Mouse (Mus musculus): ENCODE data around the gene Ehmt2. TPM values are rescaled to one million over a fixed set of nuclear protein-coding genes. Genes with fewer than 3 reads are reported as not detected.

Ehmt2 gene
- polyA plus RNA-seq, 1 experiment from 2014 or later = 17.7 TPM

GRCm38 (mm10) chr17:34928841-34929240 is 30.6 kb downstream of the Ehmt2 start:
- Histone ChIP-seq H3K27ac (no peak overlapping the region), H3K36me3 (0 out of 2 replicates have a peak, but pooled peaks cover 4% of the 10 kb centered on the region), H3K27me3 (no peaks in the 10 kb centered on the region), H3K4me1 (replicated peaks) (peaks cover 37% of the 10 kb centered on the region), H3K9me3 (replicated peaks) (no peaks in the 10 kb centered on the region), H3K4me2 (no peak overlapping the region), H3K9ac (no peak overlapping the region), H3K4me3 (replicated peaks) (no peak overlapping the region)
- WGBS (ENCODE audit: insufficient replicate concordance) = 41% methylated on average over 4 of the region's 4 CpGs
- no peak for DNase-seq
- ATAC-seq (ENCODE audit: low read depth) = no peak

GRCm38 (mm10) chr17:34931061-34931734 is 32.9 kb downstream of the Ehmt2 start, which contains the start of gene Neu1:
TSS of gene Neu1 (plus strand) at chr17:34931253.
- H3K4me3 ChIP-seq (replicated peaks) = peak within 1 kb of the TSS; percentile 76
- under 1% methylated on average over 37 of the region's 38 CpGs for WGBS (ENCODE audit: insufficient replicate concordance)
- peak; percentile 93 for ATAC-seq (ENCODE audit: low read depth)
- peak within 1 kb of the TSS; percentile 82 for H3K9ac ChIP-seq
- peaks cover 6% of the 10 kb centered on the region; the same call in 1 of the 2 replicates for H3K36me3 ChIP-seq
- H3K4me2 ChIP-seq = peak within 1 kb of the TSS; percentile 97
- H3K4me1 ChIP-seq (replicated peaks) = peaks cover 53% of the 10 kb centered on the region
- no peaks in the 10 kb centered on the region for H3K9me3 ChIP-seq (replicated peaks)
- peak within 1 kb of the TSS; percentile 65 for H3K27ac ChIP-seq
- DNase-seq = peak; percentile 95
- no peaks in the 10 kb centered on the region for H3K27me3 ChIP-seq

GRCm38 (mm10) chr17:34931735-34932098 is 33.4 kb downstream of the Ehmt2 start:
- Histone ChIP-seq H3K36me3 (peaks cover 6% of the 10 kb centered on the region; the same call in 1 of the 2 replicates), H3K4me1 (replicated peaks) (peaks cover 53% of the 10 kb centered on the region), H3K27me3 (no peaks in the 10 kb centered on the region), H3K4me3 (replicated peaks) (peak overlapping the region; percentile 76), H3K27ac (peak overlapping the region; percentile 65), H3K9me3 (replicated peaks) (no peaks in the 10 kb centered on the region), H3K4me2 (peak overlapping the region; percentile 97), H3K9ac (peak overlapping the region; percentile 82)
- no peak; the same call in 1 of the 2 replicates for ATAC-seq (ENCODE audit: low read depth)
- WGBS (ENCODE audit: insufficient replicate concordance) = 19% methylated on average over 14 of the region's 14 CpGs
- DNase-seq = no peak

GRCm38 (mm10) chr17:34932287-34932686 is 34.0 kb downstream of the Ehmt2 start:
- 61% methylated on average over 8 of the region's 8 CpGs for WGBS (ENCODE audit: insufficient replicate concordance)
- no peak for DNase-seq
- ATAC-seq (ENCODE audit: low read depth) = no peak
- Histone ChIP-seq H3K4me3 (replicated peaks) (peak overlapping the region; percentile 76), H3K36me3 (peaks cover 6% of the 10 kb centered on the region; the same call in 1 of the 2 replicates), H3K4me2 (peak overlapping the region; percentile 97), H3K27ac (no peak overlapping the region), H3K9me3 (replicated peaks) (no peaks in the 10 kb centered on the region), H3K9ac (peak overlapping the region; percentile 82), H3K27me3 (no peaks in the 10 kb centered on the region), H3K4me1 (replicated peaks) (peaks cover 53% of the 10 kb centered on the region)

GRCm38 (mm10) chr17:34934031-34934430 is 35.8 kb downstream of the Ehmt2 start:
- peaks cover 53% of the 10 kb centered on the region for H3K4me1 ChIP-seq (replicated peaks)
- H3K9me3 ChIP-seq (replicated peaks) = no peaks in the 10 kb centered on the region
- H3K27ac ChIP-seq = no peak overlapping the region
- no peak overlapping the region for H3K4me3 ChIP-seq (replicated peaks)
- no peak overlapping the region for H3K9ac ChIP-seq
- no peak for ATAC-seq (ENCODE audit: low read depth)
- WGBS (ENCODE audit: insufficient replicate concordance) = 79% methylated on average over 24 of the region's 24 CpGs
- peak overlapping the region; percentile 12; the same call in 1 of the 2 replicates for H3K4me2 ChIP-seq
- DNase-seq = no peak
- H3K27me3 ChIP-seq = no peaks in the 10 kb centered on the region
- H3K36me3 ChIP-seq = peaks cover 6% of the 10 kb centered on the region; the same call in 1 of the 2 replicates

GRCm38 (mm10) chr17:34934830-34935229 is 36.6 kb downstream of the Ehmt2 start:
- H3K36me3 ChIP-seq = peaks cover 6% of the 10 kb centered on the region; the same call in 1 of the 2 replicates
- H3K27me3 ChIP-seq = no peaks in the 10 kb centered on the region
- no peak overlapping the region for H3K4me3 ChIP-seq (replicated peaks)
- DNase-seq (no peak), ATAC-seq (ENCODE audit: low read depth) (no peak)
- peaks cover 53% of the 10 kb centered on the region for H3K4me1 ChIP-seq (replicated peaks)
- no peak overlapping the region for H3K9ac ChIP-seq
- 43% methylated on average over 8 of the region's 8 CpGs for WGBS (ENCODE audit: insufficient replicate concordance)
- no peak overlapping the region for H3K4me2 ChIP-seq
- H3K27ac ChIP-seq = no peak overlapping the region
- H3K9me3 ChIP-seq (replicated peaks) = no peaks in the 10 kb centered on the region

- WGBS (ENCODE audit: insufficient replicate concordance) = 78% methylated on average over 6 of the region's 6 CpGs
- H3K4me3 ChIP-seq (replicated peaks) = no peak overlapping the region
- H3K27ac ChIP-seq = no peak overlapping the region
- no peak overlapping the region for H3K4me2 ChIP-seq
- H3K4me1 ChIP-seq (replicated peaks) = peaks cover 46% of the 10 kb centered on the region
- no peak for ATAC-seq (ENCODE audit: low read depth)
- no peaks in the 10 kb centered on the region for H3K27me3 ChIP-seq
- no peak for DNase-seq
- H3K36me3 ChIP-seq = peaks cover 3% of the 10 kb centered on the region; the same call in 1 of the 2 replicates
- H3K9me3 ChIP-seq (replicated peaks) = no peaks in the 10 kb centered on the region
- H3K9ac ChIP-seq = peak overlapping the region; percentile 22; the same call in 1 of the 2 replicates
Observed at GRCm38 (mm10) chr17:34937960-34938505, 39.8 kb downstream of the Ehmt2 start.

- no peaks in the 10 kb centered on the region for H3K36me3 ChIP-seq
- peak overlapping the region; percentile 74 for H3K27ac ChIP-seq
- no peaks in the 10 kb centered on the region for H3K9me3 ChIP-seq (replicated peaks)
- peaks cover 29% of the 10 kb centered on the region for H3K4me1 ChIP-seq (replicated peaks)
- no peaks in the 10 kb centered on the region for H3K27me3 ChIP-seq
- DNase-seq = no peak
- peak overlapping the region; percentile 70 for H3K4me2 ChIP-seq
- H3K4me3 ChIP-seq (replicated peaks) = peak overlapping the region; percentile 45
- peak overlapping the region; percentile 57 for H3K9ac ChIP-seq
- 9% methylated on average over 15 of the region's 15 CpGs for WGBS (ENCODE audit: insufficient replicate concordance)
- peak; percentile 56 for ATAC-seq (ENCODE audit: low read depth)
Observed at GRCm38 (mm10) chr17:34941344-34942041, 43.2 kb downstream of the Ehmt2 start.

GRCm38 (mm10) chr17:34943128-34943815 is 45.0 kb downstream of the Ehmt2 start:
- no peaks in the 10 kb centered on the region for H3K9me3 ChIP-seq (replicated peaks)
- no peak overlapping the region for H3K4me3 ChIP-seq (replicated peaks)
- WGBS (ENCODE audit: insufficient replicate concordance) = 82% methylated on average over 4 of the region's 4 CpGs
- no peak overlapping the region for H3K4me2 ChIP-seq
- H3K9ac ChIP-seq = no peak overlapping the region
- no peak for DNase-seq
- no peaks in the 10 kb centered on the region for H3K36me3 ChIP-seq
- no peak for ATAC-seq (ENCODE audit: low read depth)
- no peaks in the 10 kb centered on the region for H3K27me3 ChIP-seq
- peaks cover 29% of the 10 kb centered on the region for H3K4me1 ChIP-seq (replicated peaks)
- no peak overlapping the region for H3K27ac ChIP-seq

GRCm38 (mm10) chr17:34944362-34944761 is 46.1 kb downstream of the Ehmt2 start:
- Histone ChIP-seq H3K4me1 (replicated peaks) (peaks cover 32% of the 10 kb centered on the region), H3K9me3 (replicated peaks) (no peaks in the 10 kb centered on the region), H3K9ac (no peak overlapping the region), H3K27me3 (no peaks in the 10 kb centered on the region), H3K27ac (no peak overlapping the region), H3K4me2 (no peak overlapping the region), H3K36me3 (peaks cover 1% of the 10 kb centered on the region), H3K4me3 (replicated peaks) (no peak overlapping the region)
- DNase-seq (no peak), ATAC-seq (ENCODE audit: low read depth) (no peak)
